Mouse (Mus musculus) hindbrain, embryonic 13.5 days (tissue): Measurements from ENCODE around the gene Plppr1. TPM values are rescaled to one million over a fixed set of nuclear protein-coding genes. Genes with fewer than 3 reads are reported as not detected.

Experiments
- ATAC-seq: fragments of 200-750 bp; cut with Nextera tagmentation; 2 replicates; pipeline ENCODE4 v1.8.0; 2017; ENCODE audit warnings: moderate TSS enrichment; ENCODE audit not compliant: low FRiP score
- H3K27ac ChIP-seq: fragments of 300-500 bp; sonication (generic); 2 replicates; pipeline ENCODE4 v1.5.1; 2015; ENCODE audit warnings: inconsistent platforms, mild to moderate bottlenecking, moderate library complexity
- H3K27me3 ChIP-seq: fragments of 300-500 bp; sonication (generic); 2 replicates; pipeline ENCODE4 v1.6.1; 2015; ENCODE audit warnings: mild to moderate bottlenecking, inconsistent platforms
- H3K36me3 ChIP-seq: fragments of 300-500 bp; sonication (generic); 2 replicates; pipeline ENCODE4 v1.6.1; 2015; ENCODE audit warnings: mild to moderate bottlenecking, inconsistent platforms
- H3K4me1 ChIP-seq: fragments of 300-500 bp; sonication (generic); replicated peaks from 2 replicates; pipeline ENCODE4 v1.6.1; 2015; ENCODE audit warnings: inconsistent platforms
- H3K4me2 ChIP-seq: fragments of 300-500 bp; sonication (generic); 2 replicates; pipeline ENCODE4 v1.6.1; 2015; ENCODE audit warnings: inconsistent platforms, mild to moderate bottlenecking, moderate library complexity
- H3K4me3 ChIP-seq: fragments of 300-500 bp; sonication (generic); 2 replicates; pipeline ENCODE4 v1.5.1; 2015; ENCODE audit warnings: mild to moderate bottlenecking, inconsistent platforms
- H3K9ac ChIP-seq: fragments of 300-500 bp; sonication (generic); 2 replicates; pipeline ENCODE4 v1.6.1; 2015; ENCODE audit warnings: mild to moderate bottlenecking, inconsistent platforms
- H3K9me3 ChIP-seq: fragments of 300-500 bp; sonication (generic); 2 replicates; pipeline ENCODE4 v1.6.1; 2016; ENCODE audit warnings: inconsistent platforms
- WGBS: fragments of 180-500 bp; shearing (Covaris S2); methylation state at CpG from one replicate; pipeline ENCODE4 v1.1.7; 2015; 5-methylcytosine and 5-hydroxymethylcytosine counted together
- polyA plus RNA-seq: library from polyadenylated mRNA; unstranded; fragments of >200 nt; fragmentation: Nextera tagmentation; extraction: Ambion mirVana; gene quantifications from 2 replicates; pipeline ENCODE4 v1.2.1, GENCODE M21; 2015

Gene Plppr1
- polyA plus RNA-seq, 1 experiment from 2014 or later: 55.1 TPM

GRCm38 (mm10) chr4:49075881-49076280 lies 16.8 kb downstream of the Plppr1 start:
- ATAC-seq: no peak
- 89% methylated on average over 2 of the region's 2 CpGs for WGBS
- H3K4me1 ChIP-seq: peaks cover 13% of the 10 kb centered on the region

GRCm38 (mm10) chr4:49079399-49079798 lies 20.3 kb downstream of the Plppr1 start:
- H3K9me3 ChIP-seq: no peaks in the 10 kb centered on the region
- no peak overlapping the region for H3K9ac ChIP-seq
- no peaks in the 10 kb centered on the region for H3K36me3 ChIP-seq
- peak overlapping the region; percentile 40; the same call in 1 of the 2 replicates for H3K27ac ChIP-seq
- H3K4me2 ChIP-seq: no peak overlapping the region
- H3K4me3 ChIP-seq: no peak overlapping the region
- WGBS: 21% methylated on average over 1 of the region's 1 CpGs
- peaks cover 13% of the 10 kb centered on the region for H3K4me1 ChIP-seq
- no peak for ATAC-seq
- H3K27me3 ChIP-seq: no peaks in the 10 kb centered on the region

More at GRCm38 (mm10) chr4:49075881-49076280, 16.8 kb downstream of the Plppr1 start:
- Histone ChIP-seq H3K9me3 (no peaks in the 10 kb centered on the region), H3K27me3 (no peaks in the 10 kb centered on the region), H3K4me3 (no peak overlapping the region), H3K9ac (no peak overlapping the region), H3K4me2 (no peak overlapping the region), H3K27ac (no peak overlapping the region), H3K36me3 (peaks cover 3% of the 10 kb centered on the region; the same call in 1 of the 2 replicates)

GRCm38 (mm10) chr4:49088205-49088604 lies 29.1 kb downstream of the Plppr1 start:
- Histone ChIP-seq H3K27me3 (no peaks in the 10 kb centered on the region), H3K4me2 (no peak overlapping the region), H3K4me1 (peaks cover 10% of the 10 kb centered on the region; the same call in 1 of the 2 replicates), H3K9me3 (no peaks in the 10 kb centered on the region), H3K36me3 (no peaks in the 10 kb centered on the region), H3K4me3 (no peak overlapping the region), H3K9ac (no peak overlapping the region), H3K27ac (0 out of 2 replicates have a peak overlapping the region, but pooled peaks have one; percentile 23)
- 31% methylated on average over 3 of the region's 3 CpGs for WGBS
- no peak for ATAC-seq

GRCm38 (mm10) chr4:49090461-49090860 lies 31.4 kb downstream of the Plppr1 start:
- no peak for ATAC-seq
- Histone ChIP-seq H3K27ac (no peak overlapping the region), H3K4me2 (no peak overlapping the region), H3K27me3 (no peaks in the 10 kb centered on the region), H3K9me3 (no peaks in the 10 kb centered on the region), H3K36me3 (no peaks in the 10 kb centered on the region), H3K4me1 (peaks cover 10% of the 10 kb centered on the region; the same call in 1 of the 2 replicates), H3K4me3 (no peak overlapping the region), H3K9ac (no peak overlapping the region)
- 93% methylated on average over 1 of the region's 1 CpGs for WGBS

- ATAC-seq: no peak
- WGBS: 79% methylated on average over 2 of the region's 2 CpGs
- no peak overlapping the region for H3K9ac ChIP-seq
These were observed 40.4 kb downstream of the Plppr1 start for GRCm38 (mm10) chr4:49099448-49099847.

GRCm38 (mm10) chr4:49101934-49102768 lies 43.1 kb downstream of the Plppr1 start:
- Histone ChIP-seq H3K27me3 (no peaks in the 10 kb centered on the region), H3K4me1 (peaks cover 19% of the 10 kb centered on the region), H3K36me3 (no peaks in the 10 kb centered on the region), H3K27ac (peak overlapping the region; percentile 64), H3K4me3 (no peak overlapping the region), H3K4me2 (no peak overlapping the region), H3K9me3 (no peaks in the 10 kb centered on the region), H3K9ac (no peak overlapping the region)
- WGBS: 19% methylated on average over 7 of the region's 7 CpGs
- no peak for ATAC-seq

More at GRCm38 (mm10) chr4:49099448-49099847, 40.4 kb downstream of the Plppr1 start:
- no peaks in the 10 kb centered on the region for H3K9me3 ChIP-seq
- no peaks in the 10 kb centered on the region for H3K27me3 ChIP-seq
- H3K4me1 ChIP-seq: peaks cover 14% of the 10 kb centered on the region
- no peak overlapping the region for H3K4me3 ChIP-seq
- no peaks in the 10 kb centered on the region for H3K36me3 ChIP-seq
- H3K4me2 ChIP-seq: no peak overlapping the region
- no peak overlapping the region for H3K27ac ChIP-seq

GRCm38 (mm10) chr4:49102769-49103193 lies 43.7 kb downstream of the Plppr1 start:
- H3K9ac ChIP-seq: no peak overlapping the region
- peaks cover 20% of the 10 kb centered on the region for H3K4me1 ChIP-seq
- no peak overlapping the region for H3K4me3 ChIP-seq
- ATAC-seq: no peak
- WGBS: 53% methylated on average over 4 of the region's 4 CpGs
- H3K27me3 ChIP-seq: no peaks in the 10 kb centered on the region
- H3K27ac ChIP-seq: peak overlapping the region; percentile 64; the same call in 1 of the 2 replicates
- no peaks in the 10 kb centered on the region for H3K36me3 ChIP-seq
- H3K4me2 ChIP-seq: no peak overlapping the region
- no peaks in the 10 kb centered on the region for H3K9me3 ChIP-seq

GRCm38 (mm10) chr4:49104860-49105259 lies 45.8 kb downstream of the Plppr1 start:
- no peak for ATAC-seq
- 91% methylated on average over 8 of the region's 8 CpGs for WGBS
- Histone ChIP-seq H3K27me3 (no peaks in the 10 kb centered on the region), H3K4me3 (no peak overlapping the region), H3K27ac (0 out of 2 replicates have a peak overlapping the region, but pooled peaks have one; percentile 23), H3K9me3 (no peaks in the 10 kb centered on the region), H3K36me3 (no peaks in the 10 kb centered on the region), H3K4me1 (peaks cover 32% of the 10 kb centered on the region), H3K4me2 (no peak overlapping the region), H3K9ac (no peak overlapping the region)

- Histone ChIP-seq H3K9me3 (no peaks in the 10 kb centered on the region), H3K9ac (no peak overlapping the region), H3K36me3 (no peaks in the 10 kb centered on the region), H3K27me3 (no peaks in the 10 kb centered on the region), H3K4me1 (peaks cover 22% of the 10 kb centered on the region), H3K4me2 (no peak overlapping the region), H3K4me3 (no peak overlapping the region), H3K27ac (no peak overlapping the region)
- WGBS: 91% methylated on average over 4 of the region's 4 CpGs
- no peak for ATAC-seq
These were observed 48.8 kb downstream of the Plppr1 start for GRCm38 (mm10) chr4:49107895-49108294.

GRCm38 (mm10) chr4:49108371-49108770 lies 49.3 kb downstream of the Plppr1 start:
- Histone ChIP-seq H3K9me3 (no peaks in the 10 kb centered on the region), H3K4me3 (no peak overlapping the region), H3K27me3 (no peaks in the 10 kb centered on the region), H3K27ac (no peak overlapping the region), H3K4me1 (peaks cover 22% of the 10 kb centered on the region), H3K4me2 (no peak overlapping the region), H3K36me3 (no peaks in the 10 kb centered on the region), H3K9ac (no peak overlapping the region)
- WGBS: 65% methylated on average over 8 of the region's 8 CpGs
- no peak for ATAC-seq

GRCm38 (mm10) chr4:49109989-49110388 lies 50.9 kb downstream of the Plppr1 start:
- no peak overlapping the region for H3K4me2 ChIP-seq
- H3K27me3 ChIP-seq: no peaks in the 10 kb centered on the region
- WGBS: 47% methylated on average over 5 of the region's 5 CpGs
- no peak overlapping the region for H3K27ac ChIP-seq
- H3K4me3 ChIP-seq: no peak overlapping the region
- H3K9ac ChIP-seq: no peak overlapping the region
- H3K9me3 ChIP-seq: no peaks in the 10 kb centered on the region
- H3K36me3 ChIP-seq: no peaks in the 10 kb centered on the region
- peaks cover 16% of the 10 kb centered on the region for H3K4me1 ChIP-seq
- no peak for ATAC-seq

GRCm38 (mm10) chr4:49118842-49119241 lies 59.8 kb downstream of the Plppr1 start:
- no peaks in the 10 kb centered on the region for H3K27me3 ChIP-seq
- H3K4me2 ChIP-seq: no peak overlapping the region
- H3K4me3 ChIP-seq: no peak overlapping the region
- no peaks in the 10 kb centered on the region for H3K36me3 ChIP-seq
- ATAC-seq: no peak
- WGBS: 85% methylated on average over 2 of the region's 2 CpGs
- H3K4me1 ChIP-seq: peaks cover 10% of the 10 kb centered on the region
- no peaks in the 10 kb centered on the region for H3K9me3 ChIP-seq
- no peak overlapping the region for H3K9ac ChIP-seq
- H3K27ac ChIP-seq: no peak overlapping the region

- no peaks in the 10 kb centered on the region for H3K9me3 ChIP-seq
- no peak overlapping the region for H3K9ac ChIP-seq
- no peaks in the 10 kb centered on the region for H3K36me3 ChIP-seq
- H3K27ac ChIP-seq: no peak overlapping the region
- no peak overlapping the region for H3K4me3 ChIP-seq
- WGBS: 77% methylated on average over 4 of the region's 4 CpGs
- H3K4me1 ChIP-seq: peaks cover 6% of the 10 kb centered on the region; the same call in 1 of the 2 replicates
- no peaks in the 10 kb centered on the region for H3K27me3 ChIP-seq
- no peak overlapping the region for H3K4me2 ChIP-seq
- ATAC-seq: no peak
These were observed 85.7 kb downstream of the Plppr1 start for GRCm38 (mm10) chr4:49144798-49145197.
